Mouse (Mus musculus) heart, embryonic 16.5 days (tissue): Measurements from ENCODE around the gene Arf6. TPM values are rescaled to one million over a fixed set of nuclear protein-coding genes. Genes with fewer than 3 reads are reported as not detected.
"Not testable (repeated sequence)": the region's sequence is repeated elsewhere in the genome, so short reads cannot be mapped to it uniquely, and the experiment has no call there.

Experiments
- ATAC-seq: fragments of 200-750 bp; cut with Nextera tagmentation; replicated peaks from 2 replicates; pipeline ENCODE4 v1.8.0; 2017; ENCODE audit warnings: moderate number of reproducible peaks; ENCODE audit not compliant: insufficient read depth, low FRiP score; ENCODE audit errors: extremely low read depth
- H3K27ac ChIP-seq: fragments of 300-500 bp; sonication (generic); 2 replicates; pipeline ENCODE4 v1.5.1; 2014; ENCODE audit warnings: mild to moderate bottlenecking, low read length, control low read depth, moderate library complexity
- H3K27me3 ChIP-seq: fragments of 300-500 bp; sonication (generic); 2 replicates; pipeline ENCODE4 v1.6.1; 2014; ENCODE audit warnings: low read length, mixed read lengths; ENCODE audit not compliant: control insufficient read depth, insufficient read depth
- H3K36me3 ChIP-seq: fragments of 300-500 bp; sonication (generic); 2 replicates; pipeline ENCODE4 v1.6.1; 2014; ENCODE audit not compliant: control insufficient read depth, insufficient read depth
- H3K4me1 ChIP-seq: fragments of 300-500 bp; sonication (generic); 2 replicates; pipeline ENCODE4 v1.6.1; 2014; ENCODE audit warnings: low read length, mixed read lengths; ENCODE audit not compliant: control insufficient read depth, insufficient read depth
- H3K4me2 ChIP-seq: fragments of 300-500 bp; sonication (generic); 2 replicates; pipeline ENCODE4 v1.6.1; 2014; ENCODE audit warnings: low read depth, mild to moderate bottlenecking, control low read depth, low read length
- H3K4me3 ChIP-seq: fragments of 300-500 bp; sonication (generic); 2 replicates; pipeline ENCODE4 v1.5.1; 2014; ENCODE audit warnings: mild to moderate bottlenecking, control low read depth, low read length
- H3K9ac ChIP-seq: fragments of 300-500 bp; sonication (generic); 2 replicates; pipeline ENCODE4 v1.6.1; 2014; ENCODE audit warnings: low read length, control low read depth
- H3K9me3 ChIP-seq: fragments of 300-500 bp; sonication (generic); replicated peaks from 2 replicates; pipeline ENCODE4 v1.6.1; 2016; ENCODE audit warnings: low read length; ENCODE audit not compliant: control insufficient read depth
- WGBS: fragments of 180-500 bp; shearing (Covaris S2); extraction: QIAGEN DNeasy Blood & Tissue Kit; methylation state at CpG from one replicate; pipeline ENCODE4 v1.1.7; 2014; 5-methylcytosine and 5-hydroxymethylcytosine counted together
- polyA plus RNA-seq: library from polyadenylated mRNA; unstranded; fragments of >200 nt; fragmentation: Nextera tagmentation; extraction: Ambion mirVana; gene quantifications from 2 replicates; pipeline ENCODE4 v1.2.1, GENCODE M21; 2015

The Arf6 gene
- polyA plus RNA-seq, 1 experiment from 2014 or later: 31.1 TPM

- no peak for ATAC-seq
- 97% methylated on average over 5 of the region's 5 CpGs for WGBS
Measured at GRCm38 (mm10) chr12:69384606-69385005, 12.7 kb downstream of the Arf6 start.

GRCm38 (mm10) chr12:69385542-69386280 lies 13.8 kb downstream of the Arf6 start:
- Histone ChIP-seq H3K27me3 (no peaks in the 10 kb centered on the region), H3K9me3 (no peaks in the 10 kb centered on the region), H3K36me3 (no peaks in the 10 kb centered on the region), H3K4me1 (no peaks in the 10 kb centered on the region), H3K9ac (no peak overlapping the region), H3K4me3 (no peak overlapping the region), H3K27ac (no peak overlapping the region), H3K4me2 (no peak overlapping the region)
- WGBS: 65% methylated on average over 6 of the region's 6 CpGs
- ATAC-seq: no peak

More at GRCm38 (mm10) chr12:69384606-69385005, 12.7 kb downstream of the Arf6 start:
- Histone ChIP-seq H3K4me1 (no peaks in the 10 kb centered on the region), H3K9me3 (no peaks in the 10 kb centered on the region), H3K9ac (no peak overlapping the region), H3K4me2 (no peak overlapping the region), H3K36me3 (no peaks in the 10 kb centered on the region), H3K4me3 (no peak overlapping the region), H3K27ac (no peak overlapping the region), H3K27me3 (no peaks in the 10 kb centered on the region)

DNA sequence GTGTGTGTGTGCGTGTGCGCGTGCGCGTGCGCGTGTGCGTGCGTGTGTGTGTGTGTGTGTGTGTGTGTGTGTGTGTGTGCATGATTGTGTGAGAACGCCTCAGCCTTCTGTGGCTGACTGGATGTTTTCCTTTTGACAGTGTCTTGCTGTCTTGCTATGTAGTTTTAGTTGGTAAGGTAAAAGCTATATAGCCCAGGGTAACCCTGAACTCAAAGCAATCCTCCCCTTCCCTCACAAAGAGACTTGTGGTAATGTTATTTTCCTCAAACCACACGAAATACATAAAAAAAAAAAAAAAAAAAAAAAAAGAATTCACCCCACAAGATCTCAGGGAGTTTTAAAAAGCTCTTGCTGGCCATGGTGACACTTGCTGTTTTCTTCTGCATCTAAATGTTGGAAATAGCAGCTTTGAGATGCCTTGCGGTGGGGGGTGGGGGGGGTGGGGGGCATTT lies 14.4 kb downstream of the Arf6 start:
- WGBS: 79% methylated on average over 12 of the region's 12 CpGs
- H3K4me2 ChIP-seq, H3K9ac ChIP-seq, H3K27me3 ChIP-seq, H3K4me1 ChIP-seq, H3K9me3 ChIP-seq, H3K4me3 ChIP-seq, H3K27ac ChIP-seq, H3K36me3 ChIP-seq, ATAC-seq: not testable (repeated sequence)

DNA sequence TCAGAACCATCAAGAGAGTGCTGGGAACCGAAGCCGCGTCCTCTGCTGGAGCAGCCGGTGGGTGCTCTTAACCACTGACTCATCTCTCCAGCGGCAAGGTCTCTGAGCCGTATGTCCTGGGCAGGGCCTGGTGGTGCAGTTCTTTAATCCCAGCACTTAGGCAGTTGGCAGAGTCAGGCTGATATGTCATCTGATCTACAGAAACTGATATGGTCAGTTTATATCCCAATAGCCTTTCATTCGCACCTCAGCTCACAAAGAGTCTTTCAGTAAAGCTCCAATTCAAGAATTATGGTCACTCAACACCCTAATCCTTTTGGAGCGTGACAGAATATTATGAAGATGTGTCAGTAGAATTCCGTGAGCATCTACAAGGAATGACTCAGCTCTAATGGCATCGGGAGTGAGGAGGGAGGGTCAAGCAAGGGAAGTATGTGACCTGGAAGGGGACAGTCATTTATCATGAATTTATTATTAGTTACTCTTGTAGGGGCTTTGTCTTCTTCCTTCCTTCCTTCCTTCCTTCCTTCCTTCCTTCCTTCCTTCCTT lies 16.4 kb downstream of the Arf6 start:
- Histone ChIP-seq H3K9ac (no peak overlapping the region), H3K27me3 (no peaks in the 10 kb centered on the region), H3K4me2 (no peak overlapping the region), H3K27ac (no peak overlapping the region), H3K9me3 (no peaks in the 10 kb centered on the region), H3K4me1 (no peaks in the 10 kb centered on the region), H3K4me3 (no peak overlapping the region), H3K36me3 (no peaks in the 10 kb centered on the region)
- no peak for ATAC-seq
- WGBS: 90% methylated on average over 10 of the region's 10 CpGs

DNA sequence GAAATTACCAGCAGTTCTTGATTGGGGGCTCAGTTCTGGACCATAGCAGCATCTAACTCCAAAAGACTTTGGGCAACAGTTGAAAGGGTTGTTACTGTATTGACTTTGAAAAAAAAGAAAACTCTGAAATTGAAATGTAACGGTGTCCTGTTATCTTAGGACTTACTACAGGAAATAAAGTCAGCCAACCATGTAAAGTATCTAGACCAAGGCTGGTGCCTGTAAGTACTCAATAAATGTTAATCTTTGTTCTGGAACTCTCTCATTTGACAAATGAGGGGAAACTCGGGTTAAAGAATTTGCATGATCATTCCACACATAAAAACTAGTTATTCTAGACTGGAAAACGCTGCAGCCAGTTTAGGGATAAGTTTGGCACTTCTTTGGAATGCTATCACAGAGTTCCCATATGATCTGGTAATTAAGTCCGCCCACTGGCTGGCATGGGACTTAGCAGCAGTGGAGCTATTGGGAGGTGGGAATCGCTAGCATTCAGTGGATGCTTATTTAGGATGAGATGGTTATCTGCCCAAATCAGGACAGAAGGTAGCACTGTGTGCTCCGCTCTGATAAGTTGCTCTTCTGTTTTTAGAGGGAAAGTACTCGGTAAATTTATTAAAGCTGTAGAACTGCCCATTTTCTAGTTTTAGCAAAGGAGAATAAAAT lies 17.5 kb downstream of the Arf6 start:
- no peaks in the 10 kb centered on the region for H3K36me3 ChIP-seq
- no peaks in the 10 kb centered on the region for H3K4me1 ChIP-seq
- H3K4me3 ChIP-seq: no peak overlapping the region
- no peaks in the 10 kb centered on the region for H3K9me3 ChIP-seq
- no peak overlapping the region for H3K27ac ChIP-seq
- H3K9ac ChIP-seq: no peak overlapping the region
- no peaks in the 10 kb centered on the region for H3K27me3 ChIP-seq
- ATAC-seq: no peak
- no peak overlapping the region for H3K4me2 ChIP-seq
- 59% methylated on average over 7 of the region's 7 CpGs for WGBS

- Histone ChIP-seq H3K9ac (no peak overlapping the region), H3K27ac (no peak overlapping the region), H3K4me2 (no peak overlapping the region), H3K27me3 (no peaks in the 10 kb centered on the region), H3K9me3 (no peaks in the 10 kb centered on the region), H3K4me1 (no peaks in the 10 kb centered on the region), H3K4me3 (no peak overlapping the region), H3K36me3 (no peaks in the 10 kb centered on the region)
- ATAC-seq: no peak
- WGBS: 64% methylated on average over 7 of the region's 7 CpGs
Measured at GRCm38 (mm10) chr12:69390000-69390698, 18.2 kb downstream of the Arf6 start.

DNA sequence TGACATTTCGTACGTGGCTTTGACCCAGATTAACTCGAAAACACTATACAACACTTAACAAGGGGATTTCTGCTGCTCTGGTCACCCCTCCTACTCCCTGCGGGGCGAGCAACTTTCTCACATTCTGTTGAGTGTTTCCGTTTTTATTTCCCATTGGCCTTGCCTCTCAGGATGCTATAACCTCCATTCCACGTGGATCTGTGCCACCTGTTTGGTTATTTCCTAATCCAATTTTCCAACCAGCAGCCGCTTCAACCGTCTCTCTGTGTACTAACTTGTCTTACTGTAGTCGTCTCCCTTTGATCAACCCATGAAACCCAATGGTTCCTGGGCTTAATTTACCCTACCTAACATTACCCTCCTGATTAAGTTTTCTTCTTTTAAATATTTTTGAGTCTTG lies 21.1 kb downstream of the Arf6 start:
- Histone ChIP-seq H3K9me3 (no peaks in the 10 kb centered on the region), H3K27me3 (no peaks in the 10 kb centered on the region)
- 70% methylated on average over 10 of the region's 10 CpGs for WGBS

GRCm38 (mm10) chr12:69394456-69394855 lies 22.5 kb downstream of the Arf6 start:
- H3K4me2 ChIP-seq: no peak overlapping the region
- H3K36me3 ChIP-seq: no peaks in the 10 kb centered on the region
- ATAC-seq: no peak
- no peak overlapping the region for H3K27ac ChIP-seq
- H3K27me3 ChIP-seq: no peaks in the 10 kb centered on the region
- no peaks in the 10 kb centered on the region for H3K9me3 ChIP-seq
- H3K4me3 ChIP-seq: no peak overlapping the region
- no peak overlapping the region for H3K9ac ChIP-seq
- WGBS: 77% methylated on average over 6 of the region's 6 CpGs
- no peaks in the 10 kb centered on the region for H3K4me1 ChIP-seq

More for the DNA sequence above, 21.1 kb downstream of the Arf6 start:
- no peak overlapping the region for H3K9ac ChIP-seq
- ATAC-seq: no peak
- no peak overlapping the region for H3K4me2 ChIP-seq
- H3K36me3 ChIP-seq: no peaks in the 10 kb centered on the region
- H3K4me3 ChIP-seq: no peak overlapping the region
- no peak overlapping the region for H3K27ac ChIP-seq
- H3K4me1 ChIP-seq: no peaks in the 10 kb centered on the region

DNA sequence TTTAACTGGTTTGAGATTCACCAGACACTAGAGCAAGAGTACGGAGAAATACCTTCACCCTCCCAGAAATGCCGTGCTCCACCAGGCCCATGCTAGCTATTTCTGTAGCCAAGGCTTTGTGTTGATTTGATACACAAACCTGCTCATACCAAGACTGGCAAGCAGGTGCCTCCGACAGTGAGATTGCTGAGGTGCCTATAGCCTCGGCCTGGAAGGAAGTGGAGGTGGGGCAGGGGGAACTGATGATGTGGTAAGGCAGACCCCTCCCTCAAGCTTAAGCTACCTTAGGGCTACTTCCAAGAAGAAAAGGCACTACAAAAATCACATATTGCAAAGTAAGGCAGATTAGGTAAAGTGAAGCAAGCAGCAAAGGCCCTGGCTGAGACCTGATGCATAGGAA lies 28.4 kb downstream of the Arf6 start:
- Histone ChIP-seq H3K9ac (no peak overlapping the region), H3K4me3 (no peak overlapping the region), H3K9me3 (no peaks in the 10 kb centered on the region), H3K27ac (no peak overlapping the region), H3K4me2 (no peak overlapping the region), H3K4me1 (no peaks in the 10 kb centered on the region), H3K36me3 (no peaks in the 10 kb centered on the region), H3K27me3 (no peaks in the 10 kb centered on the region)
- 70% methylated on average over 4 of the region's 4 CpGs for WGBS
- no peak for ATAC-seq
